1 mouse cellular context compared by ENCODE assay signal in genomic region chr5:147327636-147328035, GRCm38 (mm10).
TF ChIP-seq lines count a peak whose summit lies in the region.

No protein-coding gene starts in this region.

TF ChIP-seq in MEL, 35 proteins besides CTCF, POLR2A, EP300 and RAD21:
- TF ChIP-seq E2F4 (IDR thresholded peaks at IDR 0.05; ENCODE audit: borderline replicate concordance, low read depth, low read length), result no peak
- TF ChIP-seq BHLHE40 (IDR thresholded peaks at IDR 0.05; ENCODE audit: borderline replicate concordance, low read depth, low read length), result no peak
- TF ChIP-seq TAL1 (IDR thresholded peaks at IDR 0.05; ENCODE audit: low read length), result no peak
- TF ChIP-seq KAT2A (conservative IDR thresholded peaks at IDR 0.05; ENCODE audit: low read depth, low read length), result no peak
- TF ChIP-seq NRF1 (IDR thresholded peaks at IDR 0.05; ENCODE audit: insufficient read depth, low read depth, low read length, poor library complexity, severe bottlenecking), result no peak
- TF ChIP-seq MYC (IDR thresholded peaks at IDR 0.05; ENCODE audit: low read depth, low read length), result no peak
- no peak for TF ChIP-seq JUND (IDR thresholded peaks at IDR 0.05; ENCODE audit: low read depth, low read length)
- no peak for TF ChIP-seq SIN3A (IDR thresholded peaks at IDR 0.05; ENCODE audit: low read length)
- no peak for TF ChIP-seq ZNF384 (IDR thresholded peaks at IDR 0.05; ENCODE audit: low read depth, low read length)
- no peak for TF ChIP-seq HCFC1 (IDR thresholded peaks at IDR 0.05; ENCODE audit: low read depth, low read length)
- no peak for TF ChIP-seq ZMIZ1 (IDR thresholded peaks at IDR 0.05; ENCODE audit: low read depth, low read length)
- no peak for TF ChIP-seq POLR2AphosphoS2 (IDR thresholded peaks at IDR 0.05; ENCODE audit: low read length)
- TF ChIP-seq GABPA (IDR thresholded peaks at IDR 0.05; ENCODE audit: low read depth, low read length), result no peak
- no peak for TF ChIP-seq SMC3 (IDR thresholded peaks at IDR 0.05; ENCODE audit: low read depth, low read length)
- no peak for TF ChIP-seq GATA1 (IDR thresholded peaks at IDR 0.05; ENCODE audit: low read depth, low read length)
- no peak for TF ChIP-seq ELF1 (IDR thresholded peaks at IDR 0.05; ENCODE audit: low read depth, low read length)
- no peak for TF ChIP-seq MAZ (IDR thresholded peaks at IDR 0.05; ENCODE audit: low read depth, low read length)
- no peak for TF ChIP-seq ETS1 (IDR thresholded peaks at IDR 0.05; ENCODE audit: low read depth, low read length)
